Mouse (Mus musculus) lung, postnatal 0 days (tissue): Measurements from ENCODE around the gene Upk2.
"Not testable (repeated sequence)": the region's sequence is repeated elsewhere in the genome, so short reads cannot be mapped to it uniquely, and the experiment has no call there.

Experiments
- CTCF ChIP-seq: IDR thresholded peaks from 2 replicates; pipeline ENCODE4 v1.5.1; 2016; ENCODE audit warnings: antibody characterized with exemption, mild to moderate bottlenecking
- EP300 ChIP-seq: IDR thresholded peaks from 2 replicates; pipeline ENCODE4 v1.6.1; 2016; ENCODE audit warnings: antibody characterized with exemption, mild to moderate bottlenecking, control low read depth

GRCm38 (mm10) chr9:44444402-44445025 is 10.3 kb downstream of the Upk2 start:
- not testable (repeated sequence) for TF ChIP-seq EP300, CTCF
